Mouse (Mus musculus) bone marrow macrophage, adult 2 months (primary cell): ENCODE results near the gene Eid2b.

Experiments used
- CTCF ChIP-seq: IDR thresholded peaks from 2 replicates; pipeline ENCODE4 v1.5.1; 2012; ENCODE audit warnings: low read depth, mild to moderate bottlenecking, low read length, moderate library complexity
- POLR2A ChIP-seq: IDR thresholded peaks from 2 replicates; pipeline ENCODE4 v1.6.1; 2012; ENCODE audit warnings: mild to moderate bottlenecking, low read depth, low read length, borderline replicate concordance

- TF ChIP-seq CTCF (peak; percentile 45; the same call in 1 of the 2 replicates), POLR2A (no peak)
Observed at GRCm38 (mm10) chr7:28255476-28255875, 22.1 kb upstream of the Eid2b start.
